Mouse (Mus musculus) embryonic facial prominence, embryonic 10.5 days (tissue): ENCODE measurements around the gene Dph6. TPM values are rescaled to one million over a fixed set of nuclear protein-coding genes. Genes with fewer than 3 reads are reported as not detected.
"Not testable (repeated sequence)": the region's sequence is repeated elsewhere in the genome, so short reads cannot be mapped to it uniquely, and the experiment has no call there.

Experiments used
- DNase-seq: peaks from one replicate; pipeline ENCODE4 v3.0.0-alpha.2; 2017; ENCODE audit warnings: low spot score
- H3K27ac ChIP-seq: fragments of 300-500 bp; sonication (generic); replicated peaks from 2 replicates; pipeline ENCODE4 v1.5.1; 2016; ENCODE audit warnings: mild to moderate bottlenecking
- H3K27me3 ChIP-seq: fragments of 300-500 bp; sonication (generic); replicated peaks from 2 replicates; pipeline ENCODE4 v1.6.1; 2016; ENCODE audit warnings: low read depth, mild to moderate bottlenecking; ENCODE audit not compliant: poor library complexity, severe bottlenecking
- H3K36me3 ChIP-seq: fragments of 300-500 bp; sonication (generic); replicated peaks from 2 replicates; pipeline ENCODE4 v1.6.1; 2016; ENCODE audit warnings: mild to moderate bottlenecking, moderate library complexity
- H3K4me1 ChIP-seq: fragments of 300-500 bp; sonication (generic); 2 replicates; pipeline ENCODE4 v1.6.1; 2016
- H3K4me3 ChIP-seq: fragments of 300-500 bp; sonication (generic); 2 replicates; pipeline ENCODE4 v1.5.1; 2016; ENCODE audit warnings: mild to moderate bottlenecking, moderate library complexity
- H3K9me3 ChIP-seq: fragments of 300-500 bp; sonication (generic); 2 replicates; pipeline ENCODE4 v1.6.1; 2016; ENCODE audit warnings: mild to moderate bottlenecking
- WGBS: fragments of 180-500 bp; shearing (Covaris S2); methylation state at CpG from one replicate; pipeline ENCODE4 v1.1.7; 2016; 5-methylcytosine and 5-hydroxymethylcytosine counted together
- polyA plus RNA-seq: library from polyadenylated mRNA; unstranded; fragments of >200 nt; fragmentation: Nextera tagmentation; extraction: Ambion mirVana; gene quantifications from 2 replicates; pipeline ENCODE4 v1.2.1, GENCODE M21; 2016

Gene Dph6
- polyA plus RNA-seq, 1 experiment from 2014 or later: 24.7 TPM

GRCm38 (mm10) chr2:114621781-114622549 lies 32.8 kb downstream of the Dph6 start:
- no peak for DNase-seq
- no peaks in the 10 kb centered on the region for H3K27me3 ChIP-seq
- H3K27ac ChIP-seq: no peak overlapping the region
- no peak overlapping the region for H3K4me3 ChIP-seq
- 48% methylated on average over 5 of the region's 5 CpGs for WGBS
- H3K4me1 ChIP-seq: peaks cover 27% of the 10 kb centered on the region
- H3K9me3 ChIP-seq: no peaks in the 10 kb centered on the region
- no peaks in the 10 kb centered on the region for H3K36me3 ChIP-seq

- Histone ChIP-seq H3K4me3 (no peak overlapping the region), H3K36me3 (no peaks in the 10 kb centered on the region), H3K9me3 (no peaks in the 10 kb centered on the region), H3K4me1 (peaks cover 11% of the 10 kb centered on the region), H3K27me3 (no peaks in the 10 kb centered on the region), H3K27ac (no peak overlapping the region)
- 22% methylated on average over 2 of the region's 2 CpGs for WGBS
- peak; percentile 38 for DNase-seq
Observed at GRCm38 (mm10) chr2:114611576-114611975, 43.2 kb downstream of the Dph6 start.

GRCm38 (mm10) chr2:114610110-114610509 lies 44.7 kb downstream of the Dph6 start:
- H3K27ac ChIP-seq: peak overlapping the region; percentile 69
- peaks cover 11% of the 10 kb centered on the region for H3K4me1 ChIP-seq
- H3K36me3 ChIP-seq: no peaks in the 10 kb centered on the region
- no peak overlapping the region for H3K4me3 ChIP-seq
- DNase-seq: peak; percentile 38
- WGBS: 12% methylated on average over 2 of the region's 2 CpGs
- H3K9me3 ChIP-seq: no peaks in the 10 kb centered on the region
- no peaks in the 10 kb centered on the region for H3K27me3 ChIP-seq

- not testable (repeated sequence) for H3K27ac ChIP-seq, DNase-seq, H3K4me3 ChIP-seq, H3K36me3 ChIP-seq, H3K9me3 ChIP-seq, H3K27me3 ChIP-seq, H3K4me1 ChIP-seq
Observed at GRCm38 (mm10) chr2:114605202-114605601, 49.6 kb downstream of the Dph6 start.

GRCm38 (mm10) chr2:114601174-114601573 lies 53.6 kb downstream of the Dph6 start:
- no peak for DNase-seq
- no peaks in the 10 kb centered on the region for H3K36me3 ChIP-seq
- no peaks in the 10 kb centered on the region for H3K4me1 ChIP-seq
- H3K27ac ChIP-seq: no peak overlapping the region
- 89% methylated on average over 3 of the region's 3 CpGs for WGBS
- H3K9me3 ChIP-seq: no peaks in the 10 kb centered on the region
- H3K4me3 ChIP-seq: no peak overlapping the region
- H3K27me3 ChIP-seq: no peaks in the 10 kb centered on the region

- Histone ChIP-seq H3K27ac (no peak overlapping the region), H3K27me3 (no peaks in the 10 kb centered on the region), H3K4me1 (no peaks in the 10 kb centered on the region), H3K4me3 (no peak overlapping the region), H3K9me3 (no peaks in the 10 kb centered on the region), H3K36me3 (no peaks in the 10 kb centered on the region)
- whole genome bisulfite sequencing: 76% methylated on average over 2 of the region's 2 CpGs
- no peak for DNase-seq
Observed at GRCm38 (mm10) chr2:114599793-114600192, 55.0 kb downstream of the Dph6 start.

GRCm38 (mm10) chr2:114593393-114593792 lies 61.4 kb downstream of the Dph6 start:
- H3K36me3 ChIP-seq: no peaks in the 10 kb centered on the region
- H3K9me3 ChIP-seq: no peaks in the 10 kb centered on the region
- no peaks in the 10 kb centered on the region for H3K4me1 ChIP-seq
- H3K27ac ChIP-seq: no peak overlapping the region
- H3K27me3 ChIP-seq: no peaks in the 10 kb centered on the region
- no peak for DNase-seq
- H3K4me3 ChIP-seq: no peak overlapping the region
- 91% methylated on average over 5 of the region's 5 CpGs for WGBS

GRCm38 (mm10) chr2:114580714-114581113 lies 74.0 kb downstream of the Dph6 start:
- 80% methylated on average over 2 of the region's 2 CpGs for WGBS
- Histone ChIP-seq H3K4me3 (no peak overlapping the region), H3K36me3 (no peaks in the 10 kb centered on the region), H3K4me1 (no peaks in the 10 kb centered on the region), H3K27me3 (no peaks in the 10 kb centered on the region), H3K9me3 (no peaks in the 10 kb centered on the region), H3K27ac (no peak overlapping the region)
- DNase-seq: no peak

- Histone ChIP-seq H3K4me3 (no peak overlapping the region), H3K27ac (no peak overlapping the region), H3K9me3 (no peaks in the 10 kb centered on the region), H3K4me1 (0 out of 2 replicates have a peak, but pooled peaks cover 4% of the 10 kb centered on the region), H3K36me3 (no peaks in the 10 kb centered on the region), H3K27me3 (no peaks in the 10 kb centered on the region)
- WGBS: 85% methylated on average over 2 of the region's 2 CpGs
- no peak for DNase-seq
Observed at GRCm38 (mm10) chr2:114543000-114543622, 111.7 kb downstream of the Dph6 start.

- DNase-seq: no peak
- H3K27me3 ChIP-seq: no peaks in the 10 kb centered on the region
- H3K4me1 ChIP-seq: 0 out of 2 replicates have a peak, but pooled peaks cover 4% of the 10 kb centered on the region
- no peaks in the 10 kb centered on the region for H3K9me3 ChIP-seq
- H3K4me3 ChIP-seq: no peak overlapping the region
- H3K27ac ChIP-seq: no peak overlapping the region
- H3K36me3 ChIP-seq: no peaks in the 10 kb centered on the region
- WGBS: 82% methylated on average over 2 of the region's 2 CpGs
Observed at GRCm38 (mm10) chr2:114542325-114542724, 112.4 kb downstream of the Dph6 start.

GRCm38 (mm10) chr2:114540416-114540815 lies 114.3 kb downstream of the Dph6 start:
- Histone ChIP-seq H3K4me1 (0 out of 2 replicates have a peak, but pooled peaks cover 4% of the 10 kb centered on the region), H3K4me3 (no peak overlapping the region), H3K27ac (no peak overlapping the region), H3K27me3 (no peaks in the 10 kb centered on the region), H3K36me3 (no peaks in the 10 kb centered on the region), H3K9me3 (no peaks in the 10 kb centered on the region)
- 90% methylated on average over 6 of the region's 6 CpGs for WGBS
- no peak for DNase-seq

GRCm38 (mm10) chr2:114536032-114536431 lies 118.7 kb downstream of the Dph6 start:
- WGBS: 61% methylated on average over 1 of the region's 1 CpGs
- no peak overlapping the region for H3K4me3 ChIP-seq
- no peaks in the 10 kb centered on the region for H3K4me1 ChIP-seq
- H3K9me3 ChIP-seq: no peaks in the 10 kb centered on the region
- no peaks in the 10 kb centered on the region for H3K27me3 ChIP-seq
- H3K36me3 ChIP-seq: peaks cover 3% of the 10 kb centered on the region
- DNase-seq: no peak
- no peak overlapping the region for H3K27ac ChIP-seq
